8 mouse cellular contexts compared by ENCODE assay signal in genomic region chr13:109823307-109824031, GRCm38 (mm10).
A peak's percentile ranks its signal among the peaks of the same experiment; 100 is the strongest.
DNase-seq lines count a peak whose midpoint lies in the region; ATAC-seq lines count a peak whose summit lies in the region.

No protein-coding gene starts in this region.

- H3K9ac ChIP-seq in heart, embryonic 15.5 days = no peak overlapping the region

- no peak for ATAC-seq in heart, embryonic 15.5 days (replicated peaks; ENCODE audit: insufficient number of reproducible peaks, insufficient read depth, low FRiP score, low read depth)
- ATAC-seq in inflammation-experienced regulatory T-cells, adult 6 months = no peak

- H3K4me1 ChIP-seq in heart, embryonic 15.5 days (replicated peaks) = peaks cover 39% of the 10 kb centered on the region

- H3K27me3 ChIP-seq in heart, embryonic 15.5 days = no peaks in the 10 kb centered on the region

- H3K4me3 ChIP-seq in heart, embryonic 15.5 days = no peak overlapping the region

- H3K36me3 ChIP-seq in heart, embryonic 15.5 days = no peaks in the 10 kb centered on the region

- WGBS in heart, embryonic 15.5 days = 24% methylated on average over 11 of the region's 11 CpGs

- peak overlapping the region; percentile 60 for H3K4me2 ChIP-seq in heart, embryonic 15.5 days

- peak; percentile 8 for DNase-seq in right cerebral cortex, adult 18-20 months
- no peak for DNase-seq in right cerebral cortex, postnatal 14 days
- peak; percentile 48 for DNase-seq in embryo, embryonic 10 days (ENCODE audit: low spot score)
- DNase-seq in kidney, postnatal 10 days = peak; percentile 54
- DNase-seq in lung, adult 18-20 months = peak; percentile 7 to 24
- DNase-seq in retina, embryonic 14.5 days (ENCODE audit: low spot score) = peak; percentile 36

- H3K27ac ChIP-seq in heart, embryonic 15.5 days = peak overlapping the region; percentile 93

- H3K9me3 ChIP-seq in heart, embryonic 15.5 days (replicated peaks) = no peaks in the 10 kb centered on the region
